26 mouse cellular contexts compared by ENCODE assay signal in the genomic region with DNA sequence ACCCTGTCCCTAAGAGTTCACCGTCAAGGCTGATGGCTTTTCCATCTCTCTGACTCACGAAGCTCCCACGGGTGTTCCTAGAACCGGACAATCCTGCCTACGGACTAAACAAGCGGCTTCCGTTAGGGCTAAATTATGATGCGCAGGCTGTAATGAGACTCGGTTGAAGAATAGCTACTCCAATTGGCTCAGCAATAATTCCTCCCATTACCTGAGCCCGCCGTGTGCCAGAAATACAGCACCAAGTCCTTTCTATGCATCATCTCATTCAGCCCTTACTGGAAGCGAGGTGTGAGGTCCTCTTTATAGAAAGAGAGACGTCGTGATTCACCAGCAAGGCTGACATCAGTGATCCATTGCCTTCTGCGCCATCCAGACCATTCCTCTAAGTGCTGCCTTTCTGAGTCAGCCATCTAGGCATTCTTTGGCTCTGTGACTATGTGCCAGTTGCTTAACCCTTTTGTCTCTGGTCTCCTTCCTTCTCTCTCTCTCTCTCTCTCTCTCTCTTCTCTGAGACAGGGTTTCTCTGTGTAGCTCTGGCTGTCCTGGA. TPM values are rescaled to one million over a fixed set of nuclear protein-coding genes. Genes with fewer than 3 reads are reported as not detected.
A peak's percentile ranks its signal among the peaks of the same experiment; 100 is the strongest.
DNase-seq lines count a peak whose midpoint lies in the region; ATAC-seq and TF ChIP-seq lines count a peak whose summit lies in the region.
"Had no signal": no experiment of that assay in that cellular context is flagged by ENCODE, and none has a peak within 500 bp of the region (broad histone marks: within the 10 kb centered on the region; RNA-seq: fewer than 3 reads in every experiment).

No protein-coding gene starts in this region.

- WGBS in stomach, postnatal 0 days, result 63% methylated on average over 15 of the region's 15 CpGs

- H3K4me3 ChIP-seq in embryonic fibroblast, embryonic 13.5 days (ENCODE audit: insufficient read depth, low read length), result no peak overlapping the region
- H3K4me3 ChIP-seq in stomach, postnatal 0 days (ENCODE audit: low read depth, low read length), result no peak overlapping the region
- H3K4me3 ChIP-seq: embryonic facial prominence, embryonic 13.5 days; forebrain, embryonic 10.5 days; heart, embryonic 13.5 days had no signal

- H3K4me1 ChIP-seq in embryonic fibroblast, embryonic 13.5 days (ENCODE audit: control insufficient read depth, insufficient read depth, low read length), result peaks cover 9% of the 10 kb centered on the region
- H3K4me1 ChIP-seq in stomach, postnatal 0 days (replicated peaks; ENCODE audit: control insufficient read depth, insufficient read depth), result no peaks in the 10 kb centered on the region
- H3K4me1 ChIP-seq: embryonic facial prominence, embryonic 13.5 days; forebrain, embryonic 10.5 days; heart, embryonic 13.5 days had no signal

- no peaks in the 10 kb centered on the region for H3K36me3 ChIP-seq in stomach, postnatal 0 days (ENCODE audit: control insufficient read depth, insufficient read depth, low read length)
- H3K36me3 ChIP-seq: embryonic facial prominence, embryonic 13.5 days; forebrain, embryonic 10.5 days; G1E; heart, embryonic 13.5 days had no signal

- TF ChIP-seq EP300 in stomach, postnatal 0 days (optimal IDR thresholded peaks at IDR 0.05), result no peak

- peak overlapping the region; percentile 2; the same call in 1 of the 2 replicates for H3K27ac ChIP-seq in embryonic fibroblast, embryonic 13.5 days (ENCODE audit: insufficient read depth, low read length)
- no peak overlapping the region for H3K27ac ChIP-seq in stomach, postnatal 0 days (replicated peaks)
- H3K27ac ChIP-seq: embryonic facial prominence, embryonic 13.5 days; forebrain, embryonic 10.5 days; heart, embryonic 13.5 days had no signal

- H3K9ac ChIP-seq in stomach, postnatal 0 days (ENCODE audit: low read length), result no peak overlapping the region
- H3K9ac ChIP-seq: embryonic facial prominence, embryonic 13.5 days; heart, embryonic 13.5 days had no signal

- TF ChIP-seq POLR2A in embryonic fibroblast, embryonic 13.5 days (IDR thresholded peaks at IDR 0.05; ENCODE audit: low read depth, low read length), result no peak

- ATAC-seq in stomach, postnatal 0 days (ENCODE audit: low FRiP score, low TSS enrichment), result no peak
- ATAC-seq in megakaryocyte, adult 5-6 weeks (ENCODE audit: poor library complexity, severe bottlenecking), result no peak
- ATAC-seq: CD4-positive, CD25-positive, alpha-beta regulatory T cell, adult 4 months; forebrain, embryonic 14.5 days; hindbrain, embryonic 16.5 days; inflammation-experienced regulatory T-cells, adult 6 months; intestine, postnatal 0 days had no signal

- no peak for TF ChIP-seq CTCF in embryonic fibroblast, embryonic 13.5 days (IDR thresholded peaks at IDR 0.05; ENCODE audit: borderline replicate concordance, insufficient read depth, low read length)
- no peak for TF ChIP-seq CTCF in stomach, postnatal 0 days (IDR thresholded peaks at IDR 0.05; ENCODE audit: low read depth)

- H3K27me3 ChIP-seq in stomach, postnatal 0 days (ENCODE audit: control insufficient read depth, insufficient read depth, low read length), result no peaks in the 10 kb centered on the region
- H3K27me3 ChIP-seq: embryonic facial prominence, embryonic 13.5 days had no signal

- H3K9me3 ChIP-seq in stomach, postnatal 0 days (ENCODE audit: control insufficient read depth, low read length), result no peaks in the 10 kb centered on the region
- H3K9me3 ChIP-seq: embryonic facial prominence, embryonic 13.5 days; G1E had no signal

- peak; percentile 70 for DNase-seq in 3134 (ENCODE audit: extremely low read depth, insufficient read length, low spot score)
- DNase-seq in Muller cell, postnatal 12 days (ENCODE audit: inconsistent ontology term), result peak; percentile 78
- peak; percentile 41 for DNase-seq in adrenal gland, postnatal 10 days
- DNase-seq in frontal cortex, adult 2 months (ENCODE audit: extremely low spot score in 1 of 2, low spot score in 1 of 2), result no peak
- no peak for DNase-seq in stomach, postnatal 0 days (ENCODE audit: low spot score)
- DNase-seq: B cell, adult 2 months; cerebellum, adult 11 months; cerebellum, adult 9-10 months; cerebellum, postnatal 36 days; gastrocnemius, postnatal 36 days; heart, adult 11 months; heart, postnatal 36 days; kidney, adult 8-10 months had no signal

- no peak overlapping the region for H3K4me2 ChIP-seq in stomach, postnatal 0 days (replicated peaks; ENCODE audit: low read depth)
- H3K4me2 ChIP-seq: embryonic facial prominence, embryonic 13.5 days; heart, embryonic 13.5 days had no signal

RNA-seq across cellular contexts. Expression of gene Vgf, which starts 13.7 kb away (rescaled TPM):
- 10 to 100 TPM in 1 of 2 experiments, 1 to 10 TPM in 1; 9.9 to 13.7 TPM for total RNA-seq in adrenal gland, postnatal 10 days (2021)
- 2.1 and 3.8 TPM in 2 replicates for polyA plus RNA-seq in embryonic fibroblast, embryonic 13.5 days (2011; ENCODE audit: insufficient read length, low read depth, missing spikeins)
- polyA plus RNA-seq in frontal cortex, adult 2 months (2012; rRNA removed), result 123 and 132 TPM in 2 replicates
- polyA plus RNA-seq in stomach, postnatal 0 days (2015; fragmentation: Nextera tagmentation; extraction: Ambion mirVana), result 1.8 TPM in 2 replicates
- not detected in 2 replicates for total RNA-seq in megakaryocyte, adult 5-6 weeks (2015)
- total RNA-seq in megakaryocyte, adult 5-6 weeks (2017), result not detected in 2 replicates
- total RNA-seq: gastrocnemius, adult 8-10 months; gastrocnemius, postnatal 36 days had no signal
- polyA plus RNA-seq: CD4-positive, CD25-positive, alpha-beta regulatory T cell, adult 4 months; heart, postnatal 0 days; inflammation-experienced regulatory T-cells, adult 6 months had no signal

RNA-seq across cellular contexts. Expression of gene Znhit1, which starts 24.7 kb away (rescaled TPM):
- 10 to 100 TPM; 60.1 to 61.0 TPM for total RNA-seq in adrenal gland, postnatal 10 days (2021)
- 38.5 and 43.5 TPM in 2 replicates for polyA plus RNA-seq in embryonic fibroblast, embryonic 13.5 days (2011; ENCODE audit: insufficient read length, low read depth, missing spikeins)
- 88.2 and 106 TPM in 2 replicates for polyA plus RNA-seq in frontal cortex, adult 2 months (2012; rRNA removed)
- polyA plus RNA-seq in stomach, postnatal 0 days (2015; fragmentation: Nextera tagmentation; extraction: Ambion mirVana), result 81.0 and 89.1 TPM in 2 replicates
- total RNA-seq in megakaryocyte, adult 5-6 weeks (2015), result 106 and 133 TPM in 2 replicates
- 57.7 and 67.9 TPM in 2 replicates for total RNA-seq in megakaryocyte, adult 5-6 weeks (2017)

RNA-seq across cellular contexts. Expression of gene Plod3, which starts 25.7 kb away (rescaled TPM):
- total RNA-seq in adrenal gland, postnatal 10 days (2021), result 10 to 100 TPM; 43.5 to 49.6 TPM
- polyA plus RNA-seq in embryonic fibroblast, embryonic 13.5 days (2011; ENCODE audit: insufficient read length, low read depth, missing spikeins), result 120 and 152 TPM in 2 replicates
- 36.3 and 39.0 TPM in 2 replicates for polyA plus RNA-seq in frontal cortex, adult 2 months (2012; rRNA removed)
- 16.4 and 17.2 TPM in 2 replicates for polyA plus RNA-seq in stomach, postnatal 0 days (2015; fragmentation: Nextera tagmentation; extraction: Ambion mirVana)
- total RNA-seq in megakaryocyte, adult 5-6 weeks (2015), result 73.2 and 74.8 TPM in 2 replicates
- total RNA-seq in megakaryocyte, adult 5-6 weeks (2017), result 159 and 176 TPM in 2 replicates

RNA-seq across cellular contexts. Expression of gene Ap1s1, which starts 33.5 kb away (rescaled TPM):
- total RNA-seq in adrenal gland, postnatal 10 days (2021), result 100 to 1,000 TPM; 105 to 106 TPM
- 149 and 166 TPM in 2 replicates for polyA plus RNA-seq in embryonic fibroblast, embryonic 13.5 days (2011; ENCODE audit: insufficient read length, low read depth, missing spikeins)
- 263 and 311 TPM in 2 replicates for polyA plus RNA-seq in frontal cortex, adult 2 months (2012; rRNA removed)
- 140 and 146 TPM in 2 replicates for polyA plus RNA-seq in stomach, postnatal 0 days (2015; fragmentation: Nextera tagmentation; extraction: Ambion mirVana)
- total RNA-seq in megakaryocyte, adult 5-6 weeks (2015), result 19.1 and 19.6 TPM in 2 replicates
- 43.3 and 47.2 TPM in 2 replicates for total RNA-seq in megakaryocyte, adult 5-6 weeks (2017)

RNA-seq across cellular contexts. Expression of gene Cldn15, which starts 46.1 kb away (rescaled TPM):
- total RNA-seq in adrenal gland, postnatal 10 days (2021), result 10 to 100 TPM; 10.7 to 13.6 TPM
- polyA plus RNA-seq in embryonic fibroblast, embryonic 13.5 days (2011; ENCODE audit: insufficient read length, low read depth, missing spikeins), result 0.35 TPM in 1 of 2 replicates, not detected in the other
- polyA plus RNA-seq in frontal cortex, adult 2 months (2012; rRNA removed), result 0.12 and 0.21 TPM in 2 replicates
- polyA plus RNA-seq in stomach, postnatal 0 days (2015; fragmentation: Nextera tagmentation; extraction: Ambion mirVana), result 5.1 and 6.8 TPM in 2 replicates
- 13.3 and 15.8 TPM in 2 replicates for total RNA-seq in megakaryocyte, adult 5-6 weeks (2015)
- total RNA-seq in megakaryocyte, adult 5-6 weeks (2017), result 7.1 and 15.9 TPM in 2 replicates
- polyA plus RNA-seq: forebrain, embryonic 14.5 days; inflammation-experienced regulatory T-cells, adult 6 months had no signal

Comparison
In these comparisons a context has a peak if more than half of its experiments do, and no peak if none do; other contexts are left out.
1. DNase-seq: peak in 3134 (single experiment), Muller cell, postnatal 12 days (single experiment) and adrenal gland, postnatal 10 days (single experiment); none in frontal cortex, adult 2 months (0 of 2) and stomach, postnatal 0 days (single experiment).
2. RNA of gene Vgf, which starts 13.7 kb away (polyA plus RNA-seq): 123 to 132 TPM in frontal cortex, adult 2 months; 2.1 to 3.8 TPM in embryonic fibroblast, embryonic 13.5 days and 1.8 TPM in stomach, postnatal 0 days; every median in the first group is over 10 times any median in the second.